Mouse (Mus musculus) limb, embryonic 10.5 days (tissue): ENCODE data around the gene 4930519G04Rik. TPM values are rescaled to one million over a fixed set of nuclear protein-coding genes. Genes with fewer than 3 reads are reported as not detected.

ENCODE experiments used
- DNase-seq: peaks from one replicate; pipeline ENCODE4 v3.0.0-alpha.2; 2017; ENCODE audit warnings: low spot score
- H3K27ac ChIP-seq: fragments of 300-500 bp; sonication (generic); 2 replicates; pipeline ENCODE4 v1.5.1; 2016; ENCODE audit warnings: mild to moderate bottlenecking
- H3K27me3 ChIP-seq: fragments of 300-500 bp; sonication (generic); 2 replicates; pipeline ENCODE4 v1.6.1; 2016; ENCODE audit warnings: low read depth, mild to moderate bottlenecking; ENCODE audit not compliant: poor library complexity, severe bottlenecking
- H3K36me3 ChIP-seq: fragments of 300-500 bp; sonication (generic); 2 replicates; pipeline ENCODE4 v1.6.1; 2016; ENCODE audit warnings: mild to moderate bottlenecking, moderate library complexity
- H3K4me1 ChIP-seq: fragments of 300-500 bp; sonication (generic); 2 replicates; pipeline ENCODE4 v1.6.1; 2016
- H3K4me3 ChIP-seq: fragments of 300-500 bp; sonication (generic); 2 replicates; pipeline ENCODE4 v1.5.1; 2016; ENCODE audit warnings: mild to moderate bottlenecking, moderate library complexity
- H3K9me3 ChIP-seq: fragments of 300-500 bp; sonication (generic); replicated peaks from 2 replicates; pipeline ENCODE4 v1.6.1; 2016; ENCODE audit warnings: mild to moderate bottlenecking
- WGBS: fragments of 180-500 bp; shearing (Covaris S2); methylation state at CpG from one replicate; pipeline ENCODE4 v1.1.7; 2016; 5-methylcytosine and 5-hydroxymethylcytosine counted together
- microRNA-seq: library from miRNA; unstranded; fragments of <30 nt; microRNA quantifications from one replicate; pipeline ENCODE4, GENCODE M21; 2017
- polyA plus RNA-seq: library from polyadenylated mRNA; unstranded; fragments of >200 nt; fragmentation: Nextera tagmentation; extraction: Ambion mirVana; gene quantifications from 2 replicates; pipeline ENCODE4 v1.2.1, GENCODE M21; 2016

The 4930519G04Rik gene
- polyA plus RNA-seq, 1 experiment from 2014 or later, result not detected

DNA sequence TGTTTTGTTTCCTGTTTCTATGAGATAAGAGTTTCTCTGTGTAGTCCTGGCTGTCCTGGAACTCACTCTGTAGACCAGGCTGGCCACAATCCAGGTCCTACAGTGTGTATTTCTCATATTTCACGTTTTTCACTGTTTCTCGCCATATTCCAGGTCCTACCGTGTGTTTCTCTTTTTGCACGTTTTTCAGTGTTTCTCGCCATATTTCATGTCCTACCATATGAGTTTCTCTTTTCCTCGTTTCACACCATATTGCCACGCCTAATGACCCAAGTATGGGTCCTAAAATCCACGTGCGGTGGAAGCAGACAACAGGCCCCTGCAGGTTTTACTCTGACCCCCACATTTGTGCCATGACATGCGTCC is 68.9 kb downstream of the 4930519G04Rik start:
- WGBS, result 67% methylated on average over 10 of the region's 10 CpGs
- no peak for DNase-seq
- Histone ChIP-seq H3K4me1 (peaks cover 13% of the 10 kb centered on the region), H3K27me3 (no peaks in the 10 kb centered on the region), H3K4me3 (no peak overlapping the region), H3K36me3 (no peaks in the 10 kb centered on the region), H3K9me3 (no peaks in the 10 kb centered on the region), H3K27ac (no peak overlapping the region)

DNA sequence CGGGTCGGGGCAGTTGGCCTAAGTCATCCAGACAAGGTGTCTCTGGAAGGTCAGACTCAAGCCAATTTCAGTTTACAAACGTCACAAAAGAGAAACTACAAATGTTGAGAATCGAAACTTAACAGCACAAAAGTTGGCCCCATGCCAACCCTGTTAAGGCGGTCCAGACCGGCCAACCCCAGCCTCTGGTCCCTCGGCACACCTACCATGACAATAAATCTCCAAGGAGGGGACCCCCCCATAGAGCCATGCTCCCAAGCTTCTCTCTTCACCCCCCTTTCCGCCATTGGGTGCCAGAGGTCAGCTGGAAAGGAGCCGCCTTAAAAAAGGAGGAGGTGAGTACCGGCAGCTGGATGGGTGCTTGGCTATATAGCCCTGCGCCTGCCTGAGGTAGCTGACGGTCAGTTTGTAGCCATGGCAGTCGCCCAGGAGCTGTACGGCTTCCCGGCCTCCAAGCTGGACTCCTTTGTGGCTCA is 69.6 kb downstream of the 4930519G04Rik start, which contains the start of gene Oasl1:
Gene Oasl1, plus strand, starts transcription at position 243 of the 476 bp plus-strand sequence.
- Histone ChIP-seq H3K4me1 (peaks cover 13% of the 10 kb centered on the region), H3K27ac (peak within 1 kb of the TSS; percentile 61), H3K27me3 (no peaks in the 10 kb centered on the region), H3K4me3 (no peak within 1 kb of the TSS), H3K9me3 (no peaks in the 10 kb centered on the region), H3K36me3 (no peaks in the 10 kb centered on the region)
- DNase-seq, result no peak
- WGBS, result 64% methylated on average over 15 of the region's 15 CpGs

DNA sequence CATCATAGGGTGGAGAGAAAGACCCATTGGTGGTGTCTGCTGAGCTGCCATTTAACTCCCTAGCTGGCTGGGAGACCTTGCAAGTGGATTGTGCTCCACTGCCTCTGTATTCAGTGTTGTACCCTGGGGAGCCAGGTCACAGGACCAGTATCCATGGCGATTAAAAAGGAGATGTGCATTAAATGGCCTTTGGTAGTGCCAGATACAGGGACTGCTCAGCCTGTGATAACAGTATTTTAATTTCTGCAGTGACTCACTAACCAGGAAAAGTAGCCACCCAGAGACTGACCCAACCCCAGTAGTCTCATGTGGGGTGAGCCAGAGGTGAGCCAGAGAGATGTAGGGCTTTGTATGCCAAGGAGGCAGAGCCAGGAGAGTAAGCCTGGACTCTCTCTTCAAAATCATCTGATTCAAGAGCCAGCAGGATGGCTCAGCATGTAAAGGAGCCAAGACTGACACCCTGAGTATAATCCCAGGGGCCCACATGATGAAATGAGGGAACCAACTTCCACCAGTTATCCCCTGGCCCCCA is 72.8 kb downstream of the 4930519G04Rik start:
- H3K27me3 ChIP-seq, result no peaks in the 10 kb centered on the region
- no peaks in the 10 kb centered on the region for H3K9me3 ChIP-seq
- no peak overlapping the region for H3K4me3 ChIP-seq
- WGBS, result 72% methylated on average over 1 of the region's 1 CpGs
- no peaks in the 10 kb centered on the region for H3K36me3 ChIP-seq
- H3K4me1 ChIP-seq, result peaks cover 13% of the 10 kb centered on the region
- no peak overlapping the region for H3K27ac ChIP-seq
- DNase-seq, result no peak

DNA sequence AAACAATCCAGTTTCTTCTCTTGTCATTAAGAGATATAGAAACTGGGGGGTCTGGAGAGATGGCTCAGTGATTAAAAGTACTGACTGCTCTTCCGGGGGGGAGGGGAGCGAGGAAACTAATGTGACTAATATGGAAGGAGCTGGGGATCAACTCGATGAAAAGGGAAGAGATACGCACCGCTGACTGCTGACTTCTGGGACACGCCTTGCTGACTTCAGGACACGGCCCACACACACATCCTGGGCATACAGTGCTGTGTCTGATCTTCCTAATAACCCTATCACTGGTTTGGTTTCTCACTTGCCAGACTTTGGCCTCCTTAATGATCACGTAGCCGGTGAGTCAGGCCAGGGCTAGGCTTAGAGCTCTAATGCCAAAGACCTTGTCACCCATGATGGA is 73.3 kb downstream of the 4930519G04Rik start:
- no peaks in the 10 kb centered on the region for H3K36me3 ChIP-seq
- no peaks in the 10 kb centered on the region for H3K9me3 ChIP-seq
- H3K27me3 ChIP-seq, result no peaks in the 10 kb centered on the region
- H3K4me1 ChIP-seq, result peaks cover 11% of the 10 kb centered on the region
- DNase-seq, result no peak
- WGBS, result 85% methylated on average over 9 of the region's 9 CpGs
- H3K27ac ChIP-seq, result no peak overlapping the region
- H3K4me3 ChIP-seq, result no peak overlapping the region

DNA sequence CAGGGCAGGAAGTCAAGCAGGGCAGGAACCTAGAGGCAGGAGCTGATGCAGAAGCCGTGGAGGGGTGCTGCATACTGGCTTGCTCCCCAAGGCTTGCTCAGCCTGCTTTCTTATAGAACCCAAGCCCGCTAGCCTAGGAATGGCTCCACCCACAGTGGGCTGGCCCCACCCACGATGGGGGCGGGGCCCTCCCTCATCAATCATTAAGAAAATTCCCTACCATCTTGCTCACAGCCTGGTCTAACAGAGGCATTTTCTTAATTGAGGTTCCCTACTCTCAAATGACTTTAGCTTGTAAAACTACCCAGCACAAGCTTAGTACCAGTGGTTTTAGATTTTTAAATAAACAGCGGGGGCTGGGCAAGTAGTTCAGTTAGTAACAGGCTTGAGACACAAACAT is 78.2 kb downstream of the 4930519G04Rik start:
- H3K27me3 ChIP-seq, result no peaks in the 10 kb centered on the region
- no peak overlapping the region for H3K27ac ChIP-seq
- no peaks in the 10 kb centered on the region for H3K9me3 ChIP-seq
- DNase-seq, result no peak
- no peak overlapping the region for H3K4me3 ChIP-seq
- 59% methylated on average over 5 of the region's 5 CpGs for WGBS
- no peaks in the 10 kb centered on the region for H3K4me1 ChIP-seq
- no peaks in the 10 kb centered on the region for H3K36me3 ChIP-seq

DNA sequence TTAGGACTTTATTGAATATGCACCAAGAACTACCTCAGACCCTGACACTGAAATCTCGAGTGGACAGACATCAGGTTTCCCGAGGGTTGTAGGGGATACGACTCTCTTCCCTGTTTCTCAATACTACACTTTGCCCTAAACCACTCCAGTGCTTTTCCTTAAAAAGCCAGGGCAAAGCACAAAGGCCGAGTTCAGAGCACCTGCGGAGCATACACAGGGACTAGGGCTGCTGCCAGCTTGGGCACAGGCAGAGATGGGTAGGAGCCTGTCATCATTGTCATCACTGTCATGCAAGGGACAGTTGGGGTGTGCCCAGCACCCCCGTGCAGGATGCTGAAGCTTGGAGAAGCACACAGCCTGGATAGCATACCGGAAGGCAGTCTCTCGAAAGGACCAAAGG is 79.7 kb downstream of the 4930519G04Rik start:
- Histone ChIP-seq H3K4me3 (no peak overlapping the region), H3K9me3 (no peaks in the 10 kb centered on the region), H3K27me3 (no peaks in the 10 kb centered on the region), H3K27ac (no peak overlapping the region), H3K4me1 (no peaks in the 10 kb centered on the region), H3K36me3 (no peaks in the 10 kb centered on the region)
- WGBS, result 88% methylated on average over 8 of the region's 8 CpGs
- DNase-seq, result no peak

Small RNA genes lying within 50 kb of the gene (microRNA-seq; reads per million reads assigned to microRNA genes)
- 66.5 reads per million, percentile 44 among the genes with 10 or more reads in this experiment for gene Mir6240

Other genes starting within 250 kb of the 4930519G04Rik start
- gene Trpv4, start 195.2 kb upstream of the 4930519G04Rik start, polyA plus RNA-seq, result 0.31 TPM in 2 replicates
- 65.4 and 78.6 TPM in 2 replicates for gene Gltp, start 162.7 kb upstream of the 4930519G04Rik start, polyA plus RNA-seq
- 18.8 and 22.0 TPM in 2 replicates for gene Tchp, start 145.9 kb upstream of the 4930519G04Rik start, polyA plus RNA-seq
- 43.1 and 44.0 TPM in 2 replicates for gene Ankrd13a, start 79.0 kb upstream of the 4930519G04Rik start, polyA plus RNA-seq
- gene Git2, start 78.1 kb upstream of the 4930519G04Rik start, polyA plus RNA-seq, result 36.1 and 44.8 TPM in 2 replicates
- 92.0 and 92.4 TPM in 2 replicates for gene 1500011B03Rik, start 30.2 kb upstream of the 4930519G04Rik start, polyA plus RNA-seq
- gene Gm9936, start 5.0 kb downstream of the 4930519G04Rik start, polyA plus RNA-seq, result not detected in 2 replicates
- 1.5 and 2.0 TPM in 2 replicates for gene Oasl2, start 43.3 kb downstream of the 4930519G04Rik start, polyA plus RNA-seq
- gene Oasl1, start 69.6 kb downstream of the 4930519G04Rik start, polyA plus RNA-seq, result 0.09 and 0.24 TPM in 2 replicates
- 42.3 and 48.6 TPM in 2 replicates for gene 2210016L21Rik, start 88.5 kb downstream of the 4930519G04Rik start, polyA plus RNA-seq
- 0.09 and 0.11 TPM in 2 replicates for gene Hnf1a, start 117.4 kb downstream of the 4930519G04Rik start, polyA plus RNA-seq
- gene Sppl3, start 157.5 kb downstream of the 4930519G04Rik start, polyA plus RNA-seq, result 15.2 and 15.3 TPM in 2 replicates
- gene Gm10401, start 244.6 kb downstream of the 4930519G04Rik start, polyA plus RNA-seq, result 24.9 and 26.2 TPM in 2 replicates